Mouse (Mus musculus): ENCODE results near the gene Mboat1.

The Mboat1 gene

GRCm38 (mm10) chr13:30186456-30186855 lies 50.2 kb downstream of the Mboat1 start:
- DNase-seq: no peak

DNA sequence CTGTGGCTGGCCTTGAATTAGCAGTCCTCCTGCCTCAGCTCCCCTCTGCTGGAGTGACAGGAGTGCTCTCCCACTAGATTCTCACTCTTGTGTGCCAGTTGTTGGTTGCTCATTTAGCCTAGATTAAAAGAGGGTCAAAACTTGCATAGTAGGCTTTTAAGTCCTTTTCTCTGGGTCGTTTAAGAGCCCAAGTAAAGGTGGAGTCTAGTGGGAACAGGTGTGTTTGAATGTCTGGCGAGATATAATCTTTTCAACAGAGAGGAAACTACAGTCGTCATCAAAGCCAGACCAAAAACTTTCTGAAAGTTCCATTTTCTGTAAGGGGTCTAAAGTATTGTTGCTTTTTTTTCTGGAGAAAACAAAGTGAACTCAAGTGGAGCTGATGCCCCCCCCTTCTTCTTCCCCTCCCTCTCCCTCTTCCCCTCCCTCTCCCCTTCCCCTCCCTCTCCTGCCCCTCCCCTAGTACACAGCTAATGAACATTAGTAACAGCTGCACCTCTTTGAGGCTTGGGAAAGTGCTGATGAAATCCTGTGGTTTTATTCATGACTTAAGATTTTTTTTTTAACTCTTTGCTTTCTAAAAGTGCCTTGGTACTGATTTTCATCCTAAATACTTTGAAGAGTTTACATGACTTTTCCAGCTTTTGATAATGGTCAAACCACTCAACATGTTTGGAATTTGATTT lies 55.9 kb downstream of the Mboat1 start:
- no peak for DNase-seq

- DNase-seq: no peak
Measured at GRCm38 (mm10) chr13:30193363-30193762, 57.1 kb downstream of the Mboat1 start.

DNA sequence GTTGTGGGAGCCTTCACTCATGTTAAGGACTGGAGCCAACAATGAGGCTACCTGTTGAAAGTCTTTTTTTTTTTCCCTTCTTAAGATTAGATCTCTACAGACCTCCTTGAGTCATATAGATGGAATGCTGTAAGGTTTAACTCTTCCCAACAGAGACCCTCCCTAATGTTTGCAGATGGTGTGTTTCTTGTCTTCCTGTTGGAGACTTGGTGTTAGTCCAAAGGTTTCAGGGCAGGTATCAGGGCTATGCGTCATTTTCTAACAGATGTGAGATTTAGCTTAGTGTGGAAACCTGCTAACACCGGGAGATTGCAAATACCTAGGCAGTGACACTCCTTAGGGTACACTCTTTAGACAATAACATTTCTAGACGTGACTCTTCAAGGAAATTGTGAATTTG lies 58.5 kb downstream of the Mboat1 start:
- no peak for DNase-seq

DNA sequence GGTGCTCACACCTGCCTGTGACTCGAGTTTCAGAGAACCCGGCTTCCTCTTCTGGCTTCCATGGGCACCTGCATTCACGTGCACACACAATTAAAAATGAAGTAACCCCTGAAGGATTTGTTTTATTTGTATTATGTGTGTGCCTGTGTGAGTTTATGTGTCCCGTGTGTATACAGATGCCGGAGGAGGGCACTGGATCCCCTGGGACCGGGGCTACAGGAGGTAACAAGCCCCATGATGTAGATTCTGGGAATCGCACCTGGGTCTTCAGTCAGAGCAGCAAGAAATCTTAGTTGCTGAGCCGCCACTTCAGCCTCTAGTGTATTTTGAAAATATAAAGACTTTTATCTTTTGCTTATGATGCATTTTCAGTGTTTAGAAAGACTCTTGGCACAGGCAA lies 60.4 kb downstream of the Mboat1 start:
- DNase-seq: no peak

DNA sequence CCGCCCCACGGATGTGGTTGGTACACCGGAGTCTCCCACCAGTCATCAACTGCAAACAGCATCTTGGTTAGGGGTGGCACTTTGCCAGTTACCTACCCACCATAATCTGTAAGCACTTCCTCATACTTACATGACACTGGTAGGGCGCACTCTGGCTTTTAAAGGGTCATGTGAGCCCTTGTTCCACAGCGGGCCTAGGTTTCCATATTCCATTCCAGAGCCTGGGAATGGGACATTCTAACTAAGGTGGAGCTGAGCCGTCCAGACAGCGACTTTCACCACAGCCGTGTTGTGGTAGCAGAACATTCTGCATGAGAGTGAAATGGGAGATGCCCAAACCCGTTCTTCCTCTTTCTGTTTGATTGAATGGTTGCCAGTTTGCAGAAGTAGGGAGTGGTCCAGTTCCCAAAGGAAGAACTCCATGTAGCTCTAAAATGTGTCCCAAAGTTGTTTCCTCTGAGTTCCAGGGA lies 61.8 kb downstream of the Mboat1 start:
- no peak for DNase-seq

DNA sequence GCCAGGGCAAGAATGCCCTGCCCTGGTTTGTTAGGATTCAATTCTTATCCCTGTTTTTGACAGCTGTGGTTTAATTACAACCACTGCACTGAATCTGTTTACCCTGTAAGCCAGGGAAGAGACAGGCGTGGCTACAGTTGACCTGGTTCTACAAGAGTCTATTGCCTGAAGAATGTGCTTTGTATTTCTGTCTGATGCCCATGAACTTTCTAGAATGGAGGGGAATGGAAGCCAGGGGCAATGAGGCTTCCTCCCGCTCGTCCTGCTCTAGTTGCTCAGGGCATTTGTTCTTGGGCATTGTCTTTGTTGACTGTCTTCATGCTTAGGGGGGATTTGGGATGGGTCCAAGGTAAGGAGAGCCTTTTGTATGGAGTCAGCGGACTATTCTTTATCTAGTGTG lies 63.5 kb downstream of the Mboat1 start:
- no peak for DNase-seq

DNA sequence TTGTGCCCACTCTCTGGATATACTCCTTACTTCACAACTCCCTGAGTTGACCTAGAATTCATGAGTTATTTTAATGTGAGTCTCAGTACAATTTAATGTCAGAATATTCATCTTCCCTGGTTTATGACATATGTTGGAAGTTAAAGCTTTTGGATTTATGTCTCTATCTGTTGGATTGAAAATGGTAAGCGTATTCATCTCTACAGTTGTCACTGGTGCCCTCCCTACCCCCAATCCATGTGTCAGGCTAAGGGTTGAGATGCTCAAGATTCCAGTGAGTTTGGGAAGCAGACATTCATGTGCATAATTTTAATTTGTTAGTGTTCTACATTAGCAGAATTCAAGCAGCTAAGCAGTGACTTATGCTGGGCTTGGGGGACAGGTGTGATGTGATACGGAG lies 64.4 kb downstream of the Mboat1 start:
- DNase-seq: no peak

DNA sequence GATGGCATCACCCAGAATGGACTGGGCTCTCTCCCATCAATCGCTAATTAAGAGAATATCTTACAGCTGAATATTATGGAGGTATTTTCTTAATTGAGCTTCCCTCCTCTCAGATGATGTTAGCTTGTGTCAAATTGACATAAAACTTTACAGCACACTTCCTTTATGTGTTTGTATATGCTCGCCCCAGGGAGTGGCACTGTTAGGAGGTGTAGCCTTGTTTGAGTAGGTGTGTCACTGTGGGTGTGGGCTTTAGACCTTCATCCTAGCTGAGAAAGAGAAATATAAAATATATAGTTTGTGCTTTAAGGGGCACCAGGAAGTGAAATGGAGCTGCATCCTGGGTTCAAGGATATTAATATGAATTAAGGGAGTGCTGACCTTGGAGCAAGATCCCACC lies 66.7 kb downstream of the Mboat1 start:
- no peak for DNase-seq

DNA sequence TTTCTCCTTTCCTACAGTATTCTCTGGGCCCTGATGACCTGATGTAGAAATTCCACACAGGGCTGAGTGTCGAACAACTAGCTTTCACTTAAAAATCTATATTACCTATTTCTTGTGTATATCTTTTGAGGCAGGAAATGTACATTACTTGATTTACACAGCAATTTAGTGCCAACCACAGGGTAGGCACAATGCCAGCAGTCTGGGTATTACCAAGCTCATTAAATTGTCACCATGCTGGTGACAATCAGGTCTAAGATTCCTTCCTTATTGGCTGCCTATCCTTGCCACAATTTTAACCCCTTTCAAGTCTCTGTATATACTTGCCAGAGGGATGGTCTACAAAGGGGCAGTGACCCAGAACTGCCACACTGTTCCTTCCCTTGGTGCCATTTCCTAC lies 71.9 kb downstream of the Mboat1 start:
- DNase-seq: no peak

- no peak for DNase-seq
Measured at GRCm38 (mm10) chr13:30213276-30213675, 77.0 kb downstream of the Mboat1 start.

- DNase-seq: no peak
Measured at GRCm38 (mm10) chr13:30217588-30218371, 81.5 kb downstream of the Mboat1 start.

DNA sequence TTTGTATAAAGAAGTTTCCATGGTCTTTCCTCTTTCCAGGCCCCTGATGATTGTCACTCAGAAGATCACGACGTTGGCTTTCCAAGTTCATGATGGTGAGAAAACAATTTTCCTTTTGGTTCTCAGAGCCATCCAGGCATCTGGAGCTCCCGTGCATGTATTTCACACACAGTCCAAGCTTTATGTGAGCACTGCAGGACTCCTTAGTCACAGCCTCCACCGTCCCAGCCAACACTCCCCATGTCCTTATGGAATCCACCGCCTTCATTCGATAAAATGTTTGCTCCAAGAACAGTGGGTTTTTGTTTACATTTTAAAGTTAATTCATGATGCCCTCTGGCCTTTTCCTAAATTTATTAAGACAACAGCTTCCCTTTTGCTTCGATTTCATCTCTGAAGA lies 83.3 kb downstream of the Mboat1 start:
- DNase-seq: no peak

- no peak for DNase-seq
Measured at GRCm38 (mm10) chr13:30221316-30221715, 85.0 kb downstream of the Mboat1 start.

GRCm38 (mm10) chr13:30224114-30224513 lies 87.8 kb downstream of the Mboat1 start:
- DNase-seq: no peak

DNA sequence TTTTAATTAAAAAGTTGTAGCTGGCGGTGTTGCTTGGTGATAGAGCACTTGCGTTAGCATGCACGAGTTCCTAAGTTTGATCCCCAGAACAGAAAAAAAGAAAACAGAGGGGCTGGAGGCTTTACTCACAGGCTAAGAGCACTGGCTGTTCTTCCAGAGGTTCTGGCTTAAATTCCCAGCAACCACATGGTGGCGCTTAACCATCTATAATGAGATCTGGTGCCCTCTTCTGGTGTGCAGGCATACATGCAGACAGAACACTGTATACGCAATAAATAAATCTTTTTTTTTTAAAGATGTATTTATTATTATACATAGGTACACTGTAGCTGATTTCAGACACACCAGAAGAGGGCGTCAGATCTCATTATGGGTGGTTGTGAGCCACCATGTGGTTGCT lies 88.4 kb downstream of the Mboat1 start:
- DNase-seq: no peak

- no peak for DNase-seq
Measured at GRCm38 (mm10) chr13:30228762-30229161, 92.5 kb downstream of the Mboat1 start.

GRCm38 (mm10) chr13:30229625-30230139 lies 93.4 kb downstream of the Mboat1 start:
- DNase-seq: no peak

- peak in 1 of 2 experiments; percentile 5 for DNase-seq
Measured at GRCm38 (mm10) chr13:30235056-30235750, 98.9 kb downstream of the Mboat1 start.

GRCm38 (mm10) chr13:30239396-30239795 lies 103.1 kb downstream of the Mboat1 start:
- DNase-seq: no peak

DNA sequence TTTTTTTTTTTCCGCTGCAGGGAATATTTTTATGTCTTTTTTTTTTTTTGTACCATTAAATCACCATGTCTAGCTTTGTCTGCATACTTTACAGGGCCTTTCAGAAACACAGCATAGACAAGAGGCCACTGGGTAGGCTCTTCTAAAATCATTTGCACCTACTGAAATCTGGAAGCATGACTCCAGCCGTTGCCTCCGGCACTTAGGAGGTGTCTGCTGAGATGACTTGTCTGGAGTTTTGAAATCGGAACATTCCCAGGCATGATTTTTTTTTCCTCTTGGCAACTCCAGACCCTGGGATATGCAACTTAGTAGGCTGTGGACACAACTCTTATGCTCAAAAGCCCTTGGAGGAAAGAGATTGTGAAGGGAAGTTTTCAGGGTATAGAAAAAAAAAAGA lies 109.3 kb downstream of the Mboat1 start:
- no peak for DNase-seq

GRCm38 (mm10) chr13:30250341-30250905 lies 114.1 kb downstream of the Mboat1 start:
- no peak for DNase-seq

DNA sequence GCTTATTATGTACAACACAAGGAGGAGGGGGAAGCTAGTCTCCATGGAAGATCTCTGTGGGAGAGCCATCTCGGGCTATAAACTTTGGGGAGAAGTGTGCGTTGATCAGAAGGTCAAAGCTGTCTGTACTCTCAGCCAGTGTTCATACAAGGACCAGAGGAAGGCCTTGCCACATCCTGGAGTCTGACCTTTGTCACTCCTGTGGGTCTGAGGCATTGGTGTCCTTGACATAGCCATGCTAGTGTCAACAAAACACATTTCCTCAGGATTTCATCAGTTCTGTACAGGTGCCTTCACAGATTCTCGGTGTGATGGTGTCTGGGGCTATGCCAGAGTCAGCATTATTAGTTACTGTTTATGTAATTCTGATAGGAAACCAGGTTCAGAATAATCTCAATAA lies 115.1 kb downstream of the Mboat1 start:
- no peak for DNase-seq
